8 mouse cellular contexts compared by ENCODE assay signal in genomic region chr9:15029025-15029727, GRCm38 (mm10). TPM values are rescaled to one million over a fixed set of nuclear protein-coding genes. Genes with fewer than 3 reads are reported as not detected.
DNase-seq lines count a peak whose midpoint lies in the region; ATAC-seq and TF ChIP-seq lines count a peak whose summit lies in the region.

No protein-coding gene starts in this region.

- ATAC-seq in midbrain, embryonic 13.5 days: peak; percentile 46

- TF ChIP-seq CTCF in C2C12 (IDR thresholded peaks at IDR 0.05; ENCODE audit: control insufficient read depth, insufficient read depth, insufficient read length): peak; percentile 65
- TF ChIP-seq CTCF in bone marrow, adult 2 months (IDR thresholded peaks at IDR 0.05; ENCODE audit: control insufficient read depth, insufficient read depth, low read length): peak; percentile 75

- 50% methylated on average over 5 of the region's 5 CpGs for WGBS in bone marrow, adult 2 months
- 49% methylated on average over 5 of the region's 5 CpGs for WGBS in large intestine, adult 2 months
- WGBS in midbrain, embryonic 13.5 days: 43% methylated on average over 4 of the region's 5 CpGs

- H3K79me2 ChIP-seq in C2C12 (ENCODE audit: control insufficient read depth, insufficient read depth): peaks cover 15% of the 10 kb centered on the region

- no peaks in the 10 kb centered on the region for H3K4me1 ChIP-seq in bone marrow, adult 2 months (ENCODE audit: control insufficient read depth, insufficient read depth, low read length)
- H3K4me1 ChIP-seq in midbrain, embryonic 13.5 days (replicated peaks): 0 out of 2 replicates have a peak, but pooled peaks cover 4% of the 10 kb centered on the region

- peak; percentile 44 for DNase-seq in heart, adult 8-10 months (ENCODE audit: low spot score)
- DNase-seq in heart, adult 9 months (ENCODE audit: low spot score in 2 of 2): no peak
- peak; percentile 31 for DNase-seq in forelimb bud, embryonic 11.5 days (ENCODE audit: low read depth, low spot score)
- peak; percentile 33 for DNase-seq in large intestine, adult 2 months (ENCODE audit: low read depth, low spot score)
- DNase-seq in thymus, postnatal 14 days: peak; percentile 79

- no peak overlapping the region for H3K9ac ChIP-seq in midbrain, embryonic 13.5 days (replicated peaks)

- H3K4me2 ChIP-seq in midbrain, embryonic 13.5 days (replicated peaks): no peak overlapping the region

- no peaks in the 10 kb centered on the region for H3K27me3 ChIP-seq in C2C12 (ENCODE audit: control insufficient read depth, insufficient read depth, insufficient read length)
- no peaks in the 10 kb centered on the region for H3K27me3 ChIP-seq in midbrain, embryonic 13.5 days

- no peak for TF ChIP-seq POLR2A in bone marrow, adult 2 months (IDR thresholded peaks at IDR 0.05; ENCODE audit: borderline replicate concordance, control insufficient read depth, low read depth, low read length)

- H3ac ChIP-seq in C2C12 (ENCODE audit: control insufficient read depth, insufficient read length, low read depth): no peak overlapping the region

- H3K36me3 ChIP-seq in C2C12 (ENCODE audit: control insufficient read depth, insufficient read depth): peaks cover 7% of the 10 kb centered on the region
- H3K36me3 ChIP-seq in midbrain, embryonic 13.5 days: peaks cover 22% of the 10 kb centered on the region

- no peak overlapping the region for H3K4me3 ChIP-seq in C2C12 (ENCODE audit: insufficient read depth, poor library complexity, severe bottlenecking)
- no peak overlapping the region for H3K4me3 ChIP-seq in bone marrow, adult 2 months (replicated peaks; ENCODE audit: control insufficient read depth, low read depth, low read length)
- no peak overlapping the region for H3K4me3 ChIP-seq in midbrain, embryonic 13.5 days (replicated peaks)

- H3K27ac ChIP-seq in bone marrow, adult 2 months (ENCODE audit: control insufficient read depth, insufficient read depth, low read depth, low read length, poor library complexity): no peak overlapping the region
- no peak overlapping the region for H3K27ac ChIP-seq in midbrain, embryonic 13.5 days

- H3K79me3 ChIP-seq in C2C12 (ENCODE audit: low read depth): peaks cover 12% of the 10 kb centered on the region

- no peaks in the 10 kb centered on the region for H3K9me3 ChIP-seq in midbrain, embryonic 13.5 days

TF ChIP-seq in C2C12, 6 proteins besides CTCF, POLR2A, EP300 and RAD21:
- no peak for TF ChIP-seq FOSL1 (IDR thresholded peaks at IDR 0.05; ENCODE audit: insufficient read depth, low read length, poor library complexity, severe bottlenecking)
- TF ChIP-seq MYOG (IDR thresholded peaks at IDR 0.05; ENCODE audit: control insufficient read depth, extremely low read depth, insufficient read length): no peak

RNA-seq across cellular contexts. Expression of gene Panx1, which starts 16.1 kb away (rescaled TPM):
- 1 to 10 TPM; 4.3 to 5.7 (median 4.4) TPM for total RNA-seq in heart, adult 8-10 months (2022)
- polyA plus RNA-seq in C2C12 (2012; fragmentation: generic; extraction: Trizol): 42.8 TPM
- 6.9 and 11.4 TPM in 2 replicates for polyA plus RNA-seq in bone marrow, adult 2 months (2011; ENCODE audit: insufficient read depth, insufficient read length, low replicate concordance, missing spikeins)
- polyA plus RNA-seq in large intestine, adult 2 months (2012; rRNA removed): 134 and 160 TPM in 2 replicates
- 144 and 155 TPM in 2 replicates for polyA plus RNA-seq in midbrain, embryonic 13.5 days (2015; fragmentation: Nextera tagmentation; extraction: Ambion mirVana)

Comparison
In these comparisons a context has a peak if more than half of its experiments do, and no peak if none do; other contexts are left out.
1. DNase-seq: peak in heart, adult 8-10 months (single experiment), forelimb bud, embryonic 11.5 days (single experiment), large intestine, adult 2 months (single experiment) and thymus, postnatal 14 days (single experiment); none in heart, adult 9 months (0 of 2).